Mouse (Mus musculus) megakaryocyte, embryonic 14.5 days (primary cell): ENCODE data around the gene Otud7b.

Experiments used
- FLI1 ChIP-seq: IDR thresholded peaks from 2 replicates; pipeline ENCODE4 v1.6.1; 2012; ENCODE audit warnings: low read length, inconsistent platforms, mixed read lengths
- GATA1 ChIP-seq: IDR thresholded peaks from 3 replicates; pipeline ENCODE4 v1.6.1; 2012; ENCODE audit warnings: mixed read lengths, low read length, inconsistent platforms, borderline replicate concordance

DNA sequence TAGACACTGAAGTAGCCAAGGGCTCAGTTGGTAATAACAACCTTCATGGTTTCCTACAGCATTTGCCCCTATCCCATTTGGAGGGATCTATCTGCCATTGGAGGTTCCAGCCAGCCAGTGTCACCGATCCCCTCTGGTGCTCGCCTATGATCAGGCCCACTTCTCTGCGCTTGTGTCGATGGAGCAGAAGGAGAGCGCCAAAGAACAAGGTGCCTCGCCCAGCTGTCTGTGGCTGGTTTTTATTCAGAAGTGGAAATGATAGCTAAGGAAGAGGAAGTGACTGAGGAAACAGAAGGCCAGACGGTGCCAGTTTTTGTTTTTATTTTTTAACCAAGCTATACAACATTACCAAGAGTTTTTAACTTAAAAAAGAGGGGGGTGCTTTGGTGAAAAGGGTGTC, 47.5 kb downstream of the Otud7b start:
- no peak for TF ChIP-seq GATA1
- no peak for TF ChIP-seq FLI1
